Mouse (Mus musculus): ENCODE measurements at regions not wholly inside any gene's neighbourhood (a gene's known extent, or its start where the extent isn't known, plus 50 kb on each side); places are given as distances from the start of the nearest gene placed in this dataset.

DNA sequence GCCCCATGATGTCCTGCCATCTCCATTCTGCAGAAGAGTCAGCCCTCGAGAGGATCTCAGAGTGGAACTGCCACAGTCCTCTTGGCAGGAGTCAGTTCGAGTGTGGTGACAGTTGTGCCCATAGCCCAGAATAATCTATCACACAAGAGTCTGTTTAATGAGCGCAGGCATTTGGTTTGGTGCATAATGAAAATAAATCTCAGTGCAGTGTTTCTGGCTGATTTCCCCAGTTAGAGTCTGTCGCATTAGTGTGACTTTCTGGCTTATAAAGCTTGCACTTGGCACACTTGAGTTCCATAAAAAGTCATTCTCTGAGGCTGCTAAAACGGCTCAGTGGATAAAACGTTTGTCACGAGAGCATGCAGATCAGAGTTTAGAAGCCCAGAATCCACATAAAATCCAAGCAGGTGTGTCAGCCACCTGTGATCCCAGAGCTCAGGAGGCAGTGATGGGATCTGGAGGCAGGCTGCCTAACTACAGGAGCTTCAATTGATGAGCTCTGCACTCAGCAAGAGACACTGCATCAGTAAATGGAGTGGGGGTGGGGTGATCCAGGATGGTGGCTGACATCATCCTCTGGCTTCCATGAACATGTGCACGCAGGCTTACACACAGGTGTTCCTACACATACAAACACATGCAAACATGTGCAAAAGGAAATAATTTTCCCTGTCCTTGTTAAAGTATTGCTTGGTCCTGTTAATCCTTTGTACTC, 578.5 kb downstream of the Plekhb2 start:
- DNase-seq (ENCODE audit: low spot score in 2 of 2): no peak

DNA sequence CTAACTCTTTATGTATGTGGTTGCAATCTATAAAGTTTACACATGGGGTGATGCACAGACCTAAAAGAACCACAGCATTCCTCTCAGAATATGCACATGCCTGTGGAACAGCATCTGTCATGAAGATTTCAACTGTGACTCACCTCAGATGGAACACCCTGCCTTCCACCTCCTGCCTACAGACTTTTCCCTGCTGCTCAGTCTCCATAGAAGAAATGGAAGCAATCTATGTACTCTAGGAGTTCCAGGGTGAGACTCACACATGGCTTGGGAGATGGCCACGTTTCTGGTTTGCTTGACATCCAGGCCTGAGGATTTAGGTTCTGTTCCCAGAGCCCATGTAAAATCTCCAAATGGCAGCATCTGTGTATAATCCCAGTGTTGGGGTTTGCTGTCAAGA, 579.7 kb downstream of the Plekhb2 start:
- DNase-seq (ENCODE audit: low spot score in 2 of 2): no peak

DNA sequence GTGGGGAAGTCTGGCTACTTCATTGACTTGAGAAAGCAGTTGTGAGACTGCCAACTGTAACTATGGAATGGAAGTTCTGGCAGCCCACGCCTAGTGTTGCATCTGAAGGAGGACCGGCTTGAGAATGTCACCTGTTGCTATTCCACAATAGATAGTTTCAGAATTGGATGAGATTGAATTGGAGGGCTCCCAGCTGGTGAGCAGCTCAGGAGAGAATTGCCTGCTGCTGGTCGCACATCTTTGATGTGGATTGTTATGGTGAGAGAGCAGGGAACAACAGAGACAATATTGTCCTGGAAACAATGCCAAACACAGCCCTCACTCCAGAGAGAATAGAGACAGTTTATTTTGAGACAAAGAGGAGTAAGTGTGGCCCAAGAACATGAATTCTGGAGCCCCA, 585.9 kb downstream of the Plekhb2 start:
- DNase-seq (ENCODE audit: low spot score in 2 of 2): no peak

DNA sequence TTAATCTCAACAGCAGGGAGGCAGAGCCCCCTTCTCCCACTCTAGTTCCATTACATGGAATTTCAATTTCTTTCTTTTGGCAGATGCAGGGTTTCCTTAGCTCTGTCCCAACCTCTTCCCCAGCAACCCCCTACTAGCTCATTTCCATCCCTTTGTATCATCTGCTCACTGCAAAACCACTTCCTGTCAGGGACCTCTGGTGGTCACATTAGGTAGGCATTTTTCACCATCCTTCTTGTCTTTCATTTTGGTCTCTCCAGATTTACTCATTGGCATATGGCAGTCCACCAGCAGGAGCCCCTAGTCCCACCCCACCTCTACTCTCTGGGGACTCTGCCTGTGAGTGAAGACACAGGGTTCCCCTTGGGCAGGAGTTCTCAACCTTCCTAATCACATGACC, 597.6 kb downstream of the Plekhb2 start:
- DNase-seq (ENCODE audit: low spot score in 2 of 2): no peak

DNA sequence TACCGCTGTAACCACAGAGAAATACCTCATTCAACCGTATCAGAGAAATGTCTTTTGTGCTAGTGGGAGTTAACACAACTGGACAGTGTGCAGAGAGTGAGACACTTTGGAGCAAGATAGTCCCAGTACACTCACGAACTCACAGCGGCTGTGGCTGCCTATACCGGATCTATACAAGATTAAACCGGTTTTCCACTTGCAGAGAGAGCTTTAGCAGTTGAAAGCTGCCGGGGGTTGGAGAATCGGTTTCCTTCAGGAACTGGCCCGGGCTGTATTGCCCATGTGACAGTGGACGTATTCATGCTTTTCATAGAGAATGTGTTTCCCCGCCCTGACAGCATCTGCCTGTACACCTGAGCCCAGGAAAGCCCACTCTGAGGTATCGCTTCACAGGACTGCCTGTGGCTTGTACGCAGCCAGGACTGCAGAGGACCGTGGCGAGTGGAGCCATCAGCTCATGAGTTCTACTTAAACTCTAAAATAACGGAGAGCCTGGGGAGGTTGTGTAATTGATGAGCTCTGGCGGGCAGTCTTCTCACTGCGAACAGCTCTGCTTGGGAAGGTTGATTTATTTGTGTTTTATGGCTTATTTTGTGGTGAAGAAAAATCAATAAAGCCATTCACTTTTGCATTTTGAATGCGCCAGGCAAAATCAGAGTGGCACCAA, 602.8 kb downstream of the Plekhb2 start:
- DNase-seq (ENCODE audit: low spot score in 2 of 2): no peak

DNA sequence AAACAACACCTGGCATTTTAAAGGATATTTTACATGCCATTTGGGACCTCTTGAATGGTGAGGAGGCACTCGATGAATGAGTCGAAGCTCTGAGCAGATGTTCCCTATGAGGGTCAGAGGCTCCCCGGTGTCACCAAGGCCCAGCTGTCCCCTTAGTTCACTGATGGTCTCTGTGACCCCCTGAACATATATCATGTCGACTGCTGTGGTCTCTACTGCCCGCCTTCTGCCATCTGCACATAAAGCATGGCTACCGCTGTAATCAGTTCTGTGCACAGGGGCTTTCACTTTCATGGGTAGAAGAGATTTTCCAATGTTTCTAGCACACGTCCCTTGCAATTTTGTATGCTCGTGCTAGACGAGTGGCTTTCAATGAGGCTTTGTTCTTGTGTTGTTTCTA, 607.8 kb downstream of the Plekhb2 start:
- DNase-seq (ENCODE audit: low spot score in 2 of 2): no peak

DNA sequence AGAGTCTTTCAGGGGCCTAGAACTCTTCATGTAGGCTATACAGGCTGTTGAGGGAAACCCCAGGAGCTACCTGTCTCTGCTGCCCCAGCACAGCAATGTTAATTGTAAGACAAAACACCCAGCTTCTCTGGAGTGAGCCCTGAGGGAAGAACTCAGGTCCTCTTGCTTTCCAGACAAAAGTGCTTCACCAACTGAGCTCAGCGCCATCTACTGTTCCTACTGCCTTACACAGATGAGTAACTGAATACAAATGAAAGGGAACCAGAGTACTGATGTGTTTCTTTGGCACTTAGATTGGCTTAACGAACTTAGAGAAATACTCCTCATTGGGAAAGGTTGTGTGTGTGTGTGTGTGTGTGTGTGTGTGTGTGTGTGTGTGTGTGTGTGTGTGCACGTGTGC, 603.1 kb upstream of the Hs6st1 start:
- no peak for DNase-seq (ENCODE audit: low spot score in 2 of 2)

DNA sequence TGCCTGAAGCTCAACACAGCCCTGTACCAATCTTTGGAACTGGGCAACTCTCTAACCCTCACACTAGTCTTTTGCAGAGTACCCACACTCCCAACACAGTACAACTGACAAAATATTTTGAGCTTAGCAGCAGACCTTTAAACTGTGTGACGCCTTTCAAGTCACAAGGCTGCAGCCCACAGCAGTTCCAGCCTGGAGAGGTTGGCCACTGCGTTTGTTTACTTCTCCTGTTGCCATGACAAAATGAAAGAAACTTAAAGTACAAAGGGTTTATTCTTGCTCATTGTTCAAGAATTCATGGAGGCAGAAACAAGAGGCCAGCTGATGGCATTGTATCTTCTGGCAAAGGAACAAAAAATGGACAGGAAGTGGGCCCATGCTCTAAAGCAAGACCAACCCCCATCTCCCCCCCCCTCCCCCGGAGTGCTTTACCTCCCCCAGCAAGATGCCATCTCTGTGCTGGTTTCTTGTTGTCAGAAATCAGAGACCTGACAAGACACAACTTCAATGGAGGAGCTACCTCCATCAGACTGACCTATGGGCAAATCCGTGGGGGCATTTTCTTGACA, 598.9 kb upstream of the Hs6st1 start:
- no peak for DNase-seq (ENCODE audit: low spot score in 2 of 2)

DNA sequence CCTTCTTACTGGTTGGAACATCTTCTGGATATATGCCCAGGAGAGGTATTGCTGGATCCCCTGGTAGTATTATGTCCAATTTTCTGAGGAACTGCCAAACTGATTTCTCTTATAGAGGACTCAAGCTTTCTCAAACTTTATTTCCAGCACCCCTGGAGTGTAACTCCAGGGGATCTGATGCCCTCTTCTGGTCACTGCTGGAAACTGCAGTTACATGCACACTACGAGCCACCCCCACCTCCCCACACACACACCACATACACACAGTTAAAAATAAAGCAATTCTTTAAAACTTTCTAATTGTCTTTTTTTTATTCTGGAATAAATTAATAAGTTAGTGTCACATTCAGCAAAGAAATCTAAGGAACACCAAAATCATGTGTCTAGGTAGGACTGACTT, 589.9 kb upstream of the Hs6st1 start:
- no peak for DNase-seq (ENCODE audit: low spot score in 2 of 2)

DNA sequence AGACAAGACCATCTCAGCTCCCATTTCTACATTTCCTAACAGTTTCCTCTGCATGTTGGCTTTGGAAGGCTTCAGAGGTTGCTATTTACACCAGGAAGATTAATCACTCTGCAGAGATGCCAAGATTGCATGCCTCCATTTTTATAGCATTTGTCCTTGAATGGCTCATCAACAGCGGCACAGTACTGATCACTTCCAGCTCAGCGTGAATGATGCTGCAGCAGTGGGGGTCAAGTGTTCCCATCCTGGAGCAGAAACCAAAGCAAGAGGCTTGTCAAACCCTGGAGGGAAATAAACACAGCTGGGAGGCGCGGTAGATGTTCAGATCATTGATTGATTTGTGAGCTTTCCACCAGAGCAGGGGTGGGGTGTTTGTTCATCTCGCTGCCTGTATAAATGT, 572.2 kb upstream of the Hs6st1 start:
- no peak for DNase-seq (ENCODE audit: low spot score in 2 of 2)

DNA sequence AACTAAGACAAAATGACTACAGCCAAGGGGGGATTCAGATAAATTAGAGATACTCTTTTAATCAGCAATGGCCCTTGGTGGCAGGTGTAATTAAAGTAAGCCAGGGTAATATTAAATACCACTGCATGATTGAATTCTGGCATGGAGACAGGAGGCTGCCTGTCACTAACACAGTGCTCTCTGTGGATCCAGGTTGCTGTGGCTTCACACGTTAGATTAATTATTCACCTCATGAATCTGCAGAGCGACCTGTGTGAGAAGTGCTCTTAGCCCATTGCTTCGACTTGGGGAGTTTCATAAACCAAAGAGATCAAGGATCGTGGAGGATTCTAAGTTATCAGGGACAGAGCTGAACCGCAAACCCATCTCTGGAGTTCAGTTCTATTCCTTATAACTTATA, 545.2 kb upstream of the Hs6st1 start:
- DNase-seq (ENCODE audit: low spot score in 2 of 2): no peak

DNA sequence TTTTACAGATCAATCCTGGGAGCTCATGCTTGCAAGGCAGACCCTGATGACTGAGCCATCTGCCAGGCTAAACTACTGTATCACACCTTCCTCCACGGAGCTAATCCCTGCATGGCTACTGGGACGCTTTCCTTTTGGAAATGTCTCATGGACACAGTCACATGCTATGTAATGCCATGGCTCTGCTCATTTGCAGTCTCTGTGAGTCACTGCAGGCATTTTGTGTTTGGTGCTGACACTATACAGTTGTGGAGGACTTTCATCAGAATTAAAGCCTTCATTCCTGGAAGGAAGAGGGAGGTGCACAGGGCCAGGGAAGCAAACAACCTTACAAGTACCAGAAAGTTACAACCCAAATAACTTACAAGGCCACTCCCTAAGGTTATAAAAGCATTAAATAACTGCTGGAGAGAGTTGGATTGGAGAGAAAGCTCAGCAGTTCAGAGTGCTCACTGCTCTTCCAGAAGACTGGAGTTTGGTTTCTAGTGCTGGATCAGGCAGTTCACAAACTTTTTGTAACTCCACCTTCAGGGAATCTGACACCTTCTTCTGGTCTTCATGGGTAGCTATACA, 544.3 kb upstream of the Hs6st1 start:
- no peak for DNase-seq (ENCODE audit: low spot score in 2 of 2)

DNA sequence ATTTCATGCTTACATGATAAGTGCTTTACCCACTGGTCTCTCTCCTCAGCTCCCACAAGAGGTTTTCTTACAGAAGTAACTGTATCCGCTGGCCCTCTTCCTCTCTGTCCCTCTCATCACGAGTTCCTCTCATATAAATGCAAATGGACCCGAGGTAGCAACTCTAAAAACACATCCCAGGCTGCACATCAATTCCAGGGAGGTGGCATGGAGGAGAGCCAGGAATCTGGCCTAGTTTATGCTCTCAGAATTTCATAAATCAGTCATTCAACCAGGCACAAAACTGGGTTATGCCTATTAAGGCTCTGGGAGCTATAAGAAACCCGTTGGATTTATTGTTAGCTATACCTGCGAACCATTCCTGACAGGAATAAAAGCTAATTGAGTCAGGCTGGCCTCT, 543.4 kb upstream of the Hs6st1 start:
- no peak for DNase-seq (ENCODE audit: low spot score in 2 of 2)

DNA sequence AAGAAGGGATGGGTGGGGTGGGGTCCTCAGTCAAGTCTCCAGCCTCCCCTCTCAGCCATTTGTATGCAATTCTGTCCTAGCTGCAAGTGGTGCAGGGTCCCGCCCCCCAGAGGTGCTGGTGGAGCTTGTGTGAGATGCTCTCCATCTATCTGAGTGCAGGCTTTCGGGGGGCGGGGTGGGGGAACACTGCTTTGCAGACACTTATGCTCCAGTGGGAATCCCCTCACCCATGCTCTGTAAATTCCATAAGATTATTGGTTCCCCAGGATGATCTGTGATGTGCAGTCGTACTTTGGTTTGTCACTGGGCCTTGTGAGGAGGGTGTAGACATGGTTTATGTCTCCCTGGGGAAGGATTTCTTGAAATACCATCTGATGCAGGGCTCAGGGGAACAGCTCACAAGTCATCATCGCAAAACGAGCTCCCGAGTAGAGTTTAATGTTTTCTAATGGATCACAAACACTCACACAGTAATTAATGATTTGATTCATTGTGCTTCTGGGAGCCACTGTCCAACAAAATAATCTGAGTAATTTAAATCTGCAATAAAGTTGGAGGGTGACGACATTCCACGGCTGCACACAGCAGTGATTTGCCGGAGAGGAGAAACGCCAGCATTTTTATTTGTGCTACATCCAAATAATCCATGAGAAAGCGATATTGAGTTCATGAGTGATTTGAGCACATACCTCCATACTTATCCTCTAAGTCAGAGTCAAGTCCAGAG, 540.3 kb upstream of the Hs6st1 start:
- no peak for DNase-seq (ENCODE audit: low spot score in 2 of 2)

DNA sequence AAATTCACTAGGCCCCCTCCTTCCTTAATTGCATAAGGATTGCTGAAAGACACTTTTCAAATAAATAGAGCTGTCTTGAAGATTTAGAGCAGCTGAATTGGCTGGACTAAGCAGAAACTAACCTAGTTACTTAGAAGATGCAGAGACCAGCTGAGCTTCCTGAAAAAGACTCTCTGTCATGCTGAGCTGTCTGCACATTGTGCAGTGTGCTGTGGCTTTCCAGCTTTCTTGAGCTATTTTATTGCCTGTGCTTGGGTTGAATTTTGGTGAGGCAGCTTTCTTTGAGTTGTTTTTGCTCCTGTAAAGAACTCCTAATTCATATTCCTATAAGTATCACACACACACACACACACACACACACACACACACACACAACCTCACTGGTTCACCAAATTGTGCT, 532.7 kb upstream of the Hs6st1 start:
- no peak for DNase-seq (ENCODE audit: low spot score in 2 of 2)

DNA sequence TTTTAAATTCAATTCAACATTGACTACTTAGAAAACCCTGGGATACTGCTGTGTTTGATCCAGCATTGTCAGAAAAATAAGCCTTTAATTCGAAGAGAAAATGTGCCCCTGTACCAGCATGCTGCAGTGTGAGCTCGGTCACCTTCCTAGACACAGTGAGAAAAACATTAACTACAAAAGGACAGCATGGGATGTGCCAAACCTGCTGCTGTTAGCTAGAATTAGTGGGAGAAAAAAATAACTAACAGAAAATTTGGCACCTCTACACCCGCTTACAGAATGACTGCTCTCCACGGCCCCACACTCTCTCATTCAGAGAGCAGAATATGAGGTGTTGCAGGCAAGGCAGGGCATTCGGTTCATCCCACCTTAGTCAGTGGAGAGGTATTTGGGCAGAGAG, 531.9 kb upstream of the Hs6st1 start:
- DNase-seq (ENCODE audit: low spot score in 2 of 2): no peak

DNA sequence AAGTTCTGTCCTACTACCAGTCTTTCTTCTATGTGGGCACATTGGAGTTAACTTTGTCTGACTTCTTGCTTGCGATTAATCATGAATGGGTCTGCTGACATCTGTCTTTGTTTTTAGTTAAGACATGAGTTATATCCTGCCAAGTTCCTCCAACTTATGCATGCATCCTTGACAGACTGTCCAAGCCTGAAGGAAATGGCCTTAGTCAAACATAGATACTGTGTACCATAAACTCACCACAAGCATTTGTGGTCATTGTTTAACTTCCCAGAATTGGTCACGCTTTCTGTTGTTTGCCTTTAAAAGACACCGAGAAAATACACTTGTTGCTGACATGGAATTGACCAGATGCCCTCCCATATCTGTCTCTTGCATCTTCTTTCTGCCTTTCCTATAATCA, 519.4 kb upstream of the Hs6st1 start:
- DNase-seq (ENCODE audit: low spot score in 2 of 2): no peak

DNA sequence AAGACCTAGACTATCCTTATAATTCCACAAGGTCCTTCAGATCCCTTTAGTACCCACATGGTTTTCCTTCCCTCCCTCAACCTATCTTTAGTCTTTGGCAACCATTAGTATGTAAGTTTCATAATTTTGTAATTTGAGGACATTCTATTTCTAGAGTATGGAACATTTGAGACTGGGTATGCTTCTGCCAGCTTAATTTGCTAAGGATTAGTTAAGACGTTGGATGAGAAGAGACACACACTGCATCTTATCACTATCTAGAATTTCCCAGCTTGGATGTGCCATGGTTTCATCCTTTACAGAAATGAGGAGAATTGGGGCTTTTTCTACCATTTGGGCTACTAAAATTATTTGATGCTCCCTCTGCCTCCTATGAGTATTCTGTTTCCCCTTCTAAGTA, 516.7 kb upstream of the Hs6st1 start:
- no peak for DNase-seq (ENCODE audit: low spot score in 2 of 2)

DNA sequence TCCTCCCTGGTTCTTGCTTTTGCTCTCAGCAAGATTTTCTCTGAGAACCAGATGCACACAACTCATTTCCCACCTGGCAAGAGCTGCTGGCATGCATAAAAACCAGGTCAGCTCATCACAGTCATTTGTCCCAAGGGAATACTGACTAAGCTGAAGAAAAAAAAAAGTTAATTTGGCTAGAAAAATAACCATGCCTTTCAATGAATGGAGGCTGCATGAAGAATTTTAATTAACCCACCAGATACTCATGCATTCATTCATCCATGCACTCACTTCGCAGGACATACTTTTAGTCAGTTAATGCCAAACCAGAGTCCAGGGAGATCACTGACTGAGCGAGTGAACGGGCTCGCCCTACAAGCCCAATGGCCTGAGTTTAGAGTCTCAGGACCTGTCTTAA, 505.4 kb upstream of the Hs6st1 start:
- no peak for DNase-seq (ENCODE audit: low spot score in 2 of 2)

DNA sequence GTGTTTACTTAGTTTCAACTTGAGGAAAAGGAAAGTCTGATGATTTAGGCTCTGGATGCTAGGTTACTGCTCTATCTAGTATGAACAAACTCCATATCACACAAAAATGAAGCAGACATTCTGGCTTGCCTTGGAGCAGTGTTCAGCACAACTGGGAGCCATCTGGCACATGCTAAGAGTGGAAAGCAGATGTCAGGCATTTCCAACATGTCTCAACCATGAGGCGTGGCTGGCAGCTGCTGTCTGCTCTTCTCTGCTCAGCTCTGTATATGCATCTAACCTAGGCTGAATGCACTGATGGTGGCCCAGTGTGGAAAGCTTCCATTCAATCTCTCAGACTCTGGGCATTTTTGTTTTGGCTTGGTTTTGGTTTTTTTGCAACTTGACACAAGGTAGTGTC, 493.0 kb upstream of the Hs6st1 start:
- no peak for DNase-seq (ENCODE audit: low spot score in 2 of 2)

DNA sequence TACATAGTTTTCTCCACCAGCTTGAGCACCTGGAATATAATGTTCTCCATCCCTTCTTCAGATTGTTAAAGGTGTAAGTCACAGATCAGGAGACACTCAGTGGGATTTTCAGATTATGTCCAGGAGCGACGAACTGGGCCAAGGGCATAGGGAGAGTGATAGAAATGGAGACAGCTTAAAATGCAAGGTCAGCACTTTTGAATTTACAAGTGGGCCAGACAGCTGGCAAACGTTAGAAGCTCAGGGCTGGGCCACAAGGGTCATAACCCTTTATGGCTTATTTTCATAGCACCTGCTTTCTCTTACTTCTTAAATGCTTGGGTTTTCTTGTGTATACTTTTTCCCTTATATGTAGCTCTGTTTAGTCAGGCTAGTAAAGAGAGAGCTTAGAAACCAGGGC, 488.8 kb upstream of the Hs6st1 start:
- no peak for DNase-seq (ENCODE audit: low spot score in 2 of 2)

DNA sequence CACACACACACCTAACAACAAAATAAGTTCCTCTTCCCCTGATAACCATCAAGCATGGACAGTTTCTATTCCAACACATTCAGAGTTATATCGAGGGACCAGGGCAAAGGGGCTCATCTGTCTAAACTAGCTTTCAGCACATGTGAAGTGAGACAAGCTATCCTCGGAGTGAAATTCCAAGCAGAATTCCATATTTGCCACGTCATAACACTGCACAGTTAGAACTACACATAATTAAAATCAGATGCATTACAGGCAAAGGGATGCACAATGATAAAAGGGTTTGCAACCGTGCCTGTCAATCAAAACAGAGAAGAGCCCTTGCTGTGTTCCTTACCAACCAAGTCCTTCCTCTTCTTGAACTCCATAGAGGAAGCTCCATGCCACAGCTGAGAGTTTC, 488.2 kb upstream of the Hs6st1 start:
- no peak for DNase-seq (ENCODE audit: low spot score in 2 of 2)

DNA sequence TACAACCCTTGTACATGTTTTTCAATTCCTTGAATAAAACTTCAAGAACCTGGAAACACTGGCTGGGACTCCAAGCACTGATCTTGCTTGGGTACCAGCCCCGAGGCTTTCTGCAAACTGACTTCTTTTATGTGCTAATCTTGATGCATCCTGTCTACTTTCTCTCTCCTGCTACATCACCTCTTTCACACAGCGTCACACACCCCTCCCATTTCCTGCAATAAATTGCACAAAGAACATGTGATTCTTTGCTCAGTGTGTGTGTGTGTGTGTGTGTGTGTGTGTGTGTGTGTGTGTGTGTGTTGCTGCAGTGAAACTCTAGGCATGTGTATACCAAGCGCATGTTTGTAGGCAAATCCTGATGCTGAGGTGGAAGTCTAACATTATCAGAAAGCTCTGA, 487.7 kb upstream of the Hs6st1 start:
- DNase-seq (ENCODE audit: low spot score in 2 of 2): peak; percentile 22 to 38
